Mouse (Mus musculus) ES-Bruce4 (cell line): ENCODE measurements around the gene Cenpx. TPM values are rescaled to one million over a fixed set of nuclear protein-coding genes. Genes with fewer than 3 reads are reported as not detected.
A peak's percentile ranks its signal among the peaks of the same experiment; 100 is the strongest.

Source experiments
- H3K27ac ChIP-seq: 2 replicates; pipeline ENCODE4 v1.5.1; 2012; ENCODE audit warnings: low read length, inconsistent platforms; ENCODE audit not compliant: insufficient read depth
- H3K27me3 ChIP-seq: 2 replicates; pipeline ENCODE4 v1.6.1; 2012; ENCODE audit warnings: mild to moderate bottlenecking, low read length, inconsistent platforms; ENCODE audit not compliant: control insufficient read depth, poor library complexity, insufficient read depth, severe bottlenecking
- H3K36me3 ChIP-seq: 2 replicates; pipeline ENCODE4 v1.6.1; 2012; ENCODE audit warnings: inconsistent platforms, mild to moderate bottlenecking, low read length, moderate library complexity; ENCODE audit not compliant: control insufficient read depth, poor library complexity, insufficient read depth, severe bottlenecking
- H3K4me1 ChIP-seq: one replicate; pipeline ENCODE4 v1.8.1; 2011; ENCODE audit warnings: low read length; ENCODE audit not compliant: control insufficient read depth, insufficient read depth
- H3K4me3 ChIP-seq: 2 replicates; pipeline ENCODE4 v1.5.1; 2011; ENCODE audit warnings: low read depth, mild to moderate bottlenecking, low read length
- H3K9ac ChIP-seq: 2 replicates; pipeline ENCODE4 v1.6.1; 2012; ENCODE audit warnings: low read depth, mild to moderate bottlenecking, inconsistent platforms; ENCODE audit not compliant: poor library complexity, severe bottlenecking
- H3K9me3 ChIP-seq: replicated peaks from 2 replicates; pipeline ENCODE4 v1.6.1; 2012; ENCODE audit warnings: mild to moderate bottlenecking, low read length, inconsistent platforms; ENCODE audit not compliant: control insufficient read depth, poor library complexity, insufficient read depth, severe bottlenecking
- CTCF ChIP-seq: IDR thresholded peaks from one replicate; pipeline ENCODE4 v1.8.1; 2011; ENCODE audit warnings: low read depth, low read length
- EP300 ChIP-seq: IDR thresholded peaks from 2 replicates; pipeline ENCODE4 v1.6.1; 2011; ENCODE audit warnings: low read depth, low read length; ENCODE audit not compliant: insufficient read depth
- POLR2A ChIP-seq: IDR thresholded peaks from one replicate; pipeline ENCODE4 v1.8.1; 2011; ENCODE audit warnings: low read length; ENCODE audit not compliant: insufficient read depth
- polyA plus RNA-seq: library from polyadenylated mRNA; stranded (reverse); fragments of >200 nt; gene quantifications from 2 replicates; pipeline ENCODE4 v1.2.4, GENCODE M21; 2011; ENCODE audit warnings: low read depth; ENCODE audit not compliant: missing spikeins, insufficient read depth, insufficient read length

The Cenpx gene
- polyA plus RNA-seq, 1 experiment: 45.3 TPM

GRCm38 (mm10) chr11:120720450-120720849, 6.9 kb upstream of the Cenpx start:
- no peak for TF ChIP-seq POLR2A
- peak; percentile 97 for TF ChIP-seq CTCF
- H3K4me1 ChIP-seq: no peaks in the 10 kb centered on the region
- H3K27me3 ChIP-seq: no peaks in the 10 kb centered on the region
- H3K4me3 ChIP-seq: peak overlapping the region; percentile 64
- H3K36me3 ChIP-seq: peaks cover 6% of the 10 kb centered on the region; the same call in 1 of the 2 replicates
- no peak overlapping the region for H3K27ac ChIP-seq
- no peaks in the 10 kb centered on the region for H3K9me3 ChIP-seq
- H3K9ac ChIP-seq: 0 out of 2 replicates have a peak overlapping the region, but pooled peaks have one; percentile 57

DNA sequence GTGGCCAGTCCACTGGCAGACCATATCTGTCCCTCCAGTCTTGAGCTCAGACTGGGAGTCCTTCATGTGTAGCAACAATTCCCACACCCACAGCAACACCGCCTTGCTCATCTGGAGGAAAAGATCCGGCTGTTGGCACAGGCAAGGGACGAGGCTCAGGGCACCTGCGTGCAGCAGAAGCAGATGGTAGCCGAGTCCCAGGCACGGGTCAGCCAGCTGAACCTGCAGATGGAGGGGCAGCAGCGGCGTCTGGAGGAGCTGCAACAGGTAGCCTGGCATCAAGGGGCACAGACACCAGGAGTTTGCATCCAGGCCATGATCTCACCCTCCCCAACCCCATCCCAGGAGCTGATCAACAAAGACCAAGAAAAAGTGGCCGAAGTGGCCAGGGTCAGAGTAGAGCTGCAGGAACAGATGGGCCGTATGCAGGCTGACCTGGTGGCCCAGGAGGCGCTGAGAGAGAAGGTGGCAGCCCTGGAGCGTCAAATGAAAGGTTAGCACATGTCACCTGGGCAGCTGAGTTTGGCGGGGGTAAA, 6.4 kb upstream of the Cenpx start:
- no peak overlapping the region for H3K9ac ChIP-seq
- H3K36me3 ChIP-seq: 0 out of 2 replicates have a peak, but pooled peaks cover under 1% of the 10 kb centered on the region
- no peaks in the 10 kb centered on the region for H3K27me3 ChIP-seq
- no peaks in the 10 kb centered on the region for H3K4me1 ChIP-seq
- no peaks in the 10 kb centered on the region for H3K9me3 ChIP-seq
- TF ChIP-seq EP300 (no peak), POLR2A (no peak), CTCF (no peak)
- no peak overlapping the region for H3K4me3 ChIP-seq
- H3K27ac ChIP-seq: no peak overlapping the region

GRCm38 (mm10) chr11:120719242-120719641, 5.7 kb upstream of the Cenpx start:
- no peak overlapping the region for H3K27ac ChIP-seq
- TF ChIP-seq CTCF: no peak
- no peak for TF ChIP-seq POLR2A
- no peak for TF ChIP-seq EP300
- H3K36me3 ChIP-seq: no peaks in the 10 kb centered on the region
- H3K9me3 ChIP-seq: no peaks in the 10 kb centered on the region
- no peaks in the 10 kb centered on the region for H3K27me3 ChIP-seq
- H3K4me1 ChIP-seq: no peaks in the 10 kb centered on the region
- no peak overlapping the region for H3K4me3 ChIP-seq
- no peak overlapping the region for H3K9ac ChIP-seq

DNA sequence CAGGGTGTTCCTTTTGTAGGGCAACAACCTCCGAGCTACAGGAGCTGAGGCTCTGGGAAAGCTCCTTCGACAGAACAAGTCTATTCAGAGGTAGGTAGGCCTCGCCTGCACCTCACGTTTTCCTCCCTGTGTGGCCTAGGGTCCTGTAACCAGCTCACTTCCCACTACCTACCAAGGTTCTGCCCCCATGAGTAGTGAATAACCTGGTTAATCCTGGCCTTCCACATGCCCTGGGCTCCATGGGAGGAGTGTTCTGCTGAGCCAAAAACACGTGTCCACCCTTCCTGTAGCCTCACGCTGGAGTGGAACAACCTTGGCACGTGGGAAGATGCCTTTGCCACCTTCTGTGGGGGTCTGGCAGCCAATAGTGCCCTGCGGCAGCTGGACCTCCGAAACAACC, 1.6 kb upstream of the Cenpx start:
- H3K27ac ChIP-seq: no peak overlapping the region
- H3K27me3 ChIP-seq: no peaks in the 10 kb centered on the region
- no peaks in the 10 kb centered on the region for H3K4me1 ChIP-seq
- H3K9ac ChIP-seq: no peak overlapping the region
- H3K4me3 ChIP-seq: no peak overlapping the region
- no peaks in the 10 kb centered on the region for H3K9me3 ChIP-seq
- peaks cover 3% of the 10 kb centered on the region; the same call in 1 of the 2 replicates for H3K36me3 ChIP-seq
- TF ChIP-seq EP300 (no peak), CTCF (no peak), POLR2A (no peak)

DNA sequence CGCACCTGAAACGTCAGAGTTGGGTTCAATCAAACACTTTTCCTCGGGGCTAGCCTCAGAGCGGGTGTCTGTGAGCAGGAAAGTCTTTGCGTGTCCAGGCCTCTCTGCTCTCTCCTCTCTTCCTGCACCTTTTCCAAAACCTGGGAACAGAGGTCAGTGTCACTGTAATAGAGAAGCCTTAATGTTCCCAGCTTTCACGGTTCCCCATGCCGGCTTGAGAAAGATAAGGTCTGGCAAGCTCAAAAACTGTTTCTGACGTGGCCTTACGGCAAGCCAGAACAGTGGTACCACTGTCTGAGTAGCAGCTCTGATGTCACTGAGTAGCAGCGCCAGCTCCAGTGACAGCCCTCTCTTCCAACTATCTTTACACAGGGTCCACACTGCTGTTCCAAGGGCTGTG, 1.0 kb upstream of the Cenpx start:
- Histone ChIP-seq H3K4me1 (no peaks in the 10 kb centered on the region), H3K9ac (0 out of 2 replicates have a peak overlapping the region, but pooled peaks have one; percentile 32), H3K4me3 (peak overlapping the region; percentile 69), H3K27me3 (no peaks in the 10 kb centered on the region), H3K9me3 (no peaks in the 10 kb centered on the region), H3K36me3 (peaks cover 3% of the 10 kb centered on the region; the same call in 1 of the 2 replicates), H3K27ac (no peak overlapping the region)
- TF ChIP-seq CTCF (no peak), EP300 (no peak), POLR2A (no peak)

DNA sequence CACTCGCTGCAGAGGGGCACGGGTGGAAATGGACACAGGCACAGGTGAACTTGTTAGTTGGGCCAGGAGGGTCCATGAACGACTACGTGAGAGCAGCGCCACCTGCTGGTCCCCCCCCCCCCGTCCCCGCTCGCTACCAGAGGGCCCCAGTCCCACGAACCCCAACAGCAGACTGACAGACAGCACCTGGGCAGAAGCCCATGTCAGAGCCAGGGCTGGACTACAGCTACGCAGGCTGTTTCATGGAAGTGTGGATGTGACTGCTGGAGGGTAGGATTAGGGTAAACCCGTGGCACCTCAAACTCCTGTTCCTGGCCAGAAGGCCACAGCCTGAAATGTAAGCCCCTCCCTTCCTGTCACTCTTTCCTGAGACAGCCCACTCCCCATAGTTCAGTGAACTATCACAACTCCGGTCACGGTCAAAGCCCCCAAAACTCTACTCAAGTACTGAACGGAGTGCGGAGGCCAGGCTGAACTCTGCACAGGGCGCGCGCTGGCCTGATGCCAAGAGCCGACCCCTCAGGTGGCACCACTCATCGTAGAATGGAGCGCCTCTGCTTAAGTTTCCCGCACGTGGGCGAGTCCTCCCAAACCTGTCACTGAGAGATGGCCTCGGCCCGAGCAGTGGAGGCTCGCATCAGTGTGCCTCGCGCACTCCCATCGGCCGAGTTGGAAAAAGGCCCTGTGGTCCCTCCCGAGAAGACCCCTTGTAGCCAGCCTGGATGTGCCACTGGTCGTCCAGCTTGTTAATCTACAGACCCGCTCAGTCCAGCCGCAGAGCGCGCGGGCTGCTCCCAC, 568 bp downstream of the Cenpx start:
- H3K4me1 ChIP-seq: peaks cover 5% of the 10 kb centered on the region
- H3K9ac ChIP-seq: peak overlapping the region; percentile 62
- peak overlapping the region; percentile 87 for H3K4me3 ChIP-seq
- H3K27ac ChIP-seq: no peak overlapping the region
- peaks cover 3% of the 10 kb centered on the region; the same call in 1 of the 2 replicates for H3K36me3 ChIP-seq
- no peaks in the 10 kb centered on the region for H3K9me3 ChIP-seq
- no peaks in the 10 kb centered on the region for H3K27me3 ChIP-seq
- TF ChIP-seq CTCF: peak; percentile 60
- no peak for TF ChIP-seq POLR2A
